Mouse (Mus musculus) gastrocnemius, postnatal 36 days (tissue): ENCODE data around the gene Ppef2. TPM values are rescaled to one million over a fixed set of nuclear protein-coding genes. Genes with fewer than 3 reads are reported as not detected.

Source experiments
- DNase-seq, 2 experiments: peaks; one replicate each; pipeline ENCODE4 v3.0.0; 2022
- intact Hi-C: fragments of 180-260 bp; cut with DNase I; formaldehyde crosslinking; loops from one replicate; pipeline ENCODE4 v1.15.1; 2025
- long read RNA-seq, 2 experiments: library from polyadenylated mRNA; stranded (forward); transcript quantifications; one replicate each; pipeline ENCODE4 v2.0.0; 2021
- total RNA-seq, 2 experiments: library from RNA; stranded (reverse); gene quantifications; 2 replicates each; pipeline ENCODE4 v1.2.3; 2021

Ppef2 gene
- total RNA-seq = not detected
- long read RNA-seq, experiment 1 = 0 reads
- long read RNA-seq, experiment 2 = 0 reads

DNA sequence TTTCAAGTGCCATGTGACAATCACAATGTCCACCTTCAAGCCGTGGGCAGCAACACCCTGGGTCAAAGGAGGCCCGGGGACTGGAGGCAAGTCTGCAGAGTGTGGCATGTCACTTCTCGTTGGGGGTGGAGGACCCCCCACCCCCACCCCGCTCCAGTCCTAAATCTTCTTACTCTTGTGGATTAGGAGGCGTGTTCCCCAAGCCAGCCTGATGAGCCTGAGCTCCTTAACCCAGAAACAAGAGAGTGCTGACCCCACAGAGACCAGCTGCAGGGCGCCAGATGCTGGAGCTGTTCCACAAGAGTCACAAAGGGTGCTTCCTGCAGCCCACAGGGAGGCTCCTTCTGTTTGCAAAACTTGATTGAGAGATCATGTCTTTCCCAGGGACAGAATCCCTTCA, at the start of gene Ppef2:
Gene Ppef2, minus strand, starts transcription at position 61 of the 400 bp plus-strand sequence.
- no peak for DNase-seq
- intact Hi-C loops = no loop called here

DNA sequence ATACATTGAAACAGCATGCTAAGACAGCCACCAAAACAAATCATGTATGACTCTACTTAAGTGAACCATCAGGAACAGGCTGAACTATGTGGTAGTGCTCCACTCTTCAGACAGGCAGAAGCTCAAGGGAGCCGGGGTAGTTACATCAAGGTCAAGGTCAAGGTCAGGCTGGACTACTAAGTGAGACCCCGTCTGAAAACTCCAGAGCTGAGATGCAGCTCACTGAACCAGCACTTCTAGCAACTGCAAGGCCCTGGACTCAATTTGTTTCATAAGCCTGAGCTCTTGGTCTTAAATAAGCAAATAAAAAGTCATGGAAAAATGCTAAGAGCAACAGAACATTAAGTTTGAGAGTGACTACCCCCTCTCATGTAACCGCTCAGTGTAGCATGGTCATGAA, 48.2 kb upstream of the Ppef2 start:
- intact Hi-C loops = no loop called here
- DNase-seq = no peak

DNA sequence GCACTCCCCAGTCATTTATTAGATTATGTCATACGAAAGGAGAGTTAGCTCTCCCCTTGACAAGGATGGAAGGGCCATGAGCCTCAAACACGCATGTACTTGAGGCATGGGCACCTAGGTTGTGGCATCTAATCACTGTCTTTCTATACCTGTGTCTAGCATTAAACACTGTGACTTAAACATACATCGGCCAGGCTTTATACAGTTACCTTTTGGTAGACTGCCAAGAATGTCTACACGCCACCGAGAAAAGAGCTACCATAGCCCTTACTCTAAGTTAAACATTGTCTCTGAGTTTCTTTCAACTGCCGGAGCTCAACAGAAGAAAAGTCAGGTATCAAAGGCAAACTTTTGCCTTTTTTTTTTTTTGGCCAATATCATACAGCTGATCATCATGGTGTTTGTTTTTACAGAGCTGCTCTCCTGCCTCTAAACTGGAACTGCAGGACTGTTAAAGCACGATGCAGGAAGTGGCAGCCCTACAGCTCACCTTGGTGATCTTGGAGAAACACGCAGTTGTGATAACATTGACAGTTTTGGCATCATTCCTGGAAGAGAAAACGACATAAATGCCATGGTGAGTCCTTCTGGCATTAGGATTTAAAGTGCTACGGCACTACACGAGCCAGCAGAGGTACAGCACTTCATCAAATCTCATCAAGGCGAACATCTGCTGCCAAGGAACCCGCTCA, 46.2 kb upstream of the Ppef2 start:
- intact Hi-C loops = no loop called here
- no peak for DNase-seq

DNA sequence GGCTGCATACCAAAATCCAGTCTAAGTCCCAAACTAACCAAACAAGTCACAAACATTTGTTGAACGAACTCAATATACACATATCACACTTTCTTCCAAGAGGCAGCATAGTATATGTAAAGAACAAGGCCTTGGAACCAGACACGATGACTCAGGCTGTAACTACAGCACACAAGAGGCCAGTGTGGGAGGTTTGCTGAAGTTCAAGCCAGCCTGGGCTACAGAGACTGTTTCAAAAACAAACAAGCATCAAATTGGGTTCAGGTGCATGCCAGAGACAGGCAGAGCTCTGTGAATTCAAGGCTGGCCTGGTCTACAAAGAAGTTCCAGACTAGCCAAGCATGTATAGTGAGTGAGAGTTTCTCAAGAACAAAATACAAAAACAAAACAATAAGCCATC, 38.4 kb upstream of the Ppef2 start:
- no peak for DNase-seq
- intact Hi-C loops = no loop called here

DNA sequence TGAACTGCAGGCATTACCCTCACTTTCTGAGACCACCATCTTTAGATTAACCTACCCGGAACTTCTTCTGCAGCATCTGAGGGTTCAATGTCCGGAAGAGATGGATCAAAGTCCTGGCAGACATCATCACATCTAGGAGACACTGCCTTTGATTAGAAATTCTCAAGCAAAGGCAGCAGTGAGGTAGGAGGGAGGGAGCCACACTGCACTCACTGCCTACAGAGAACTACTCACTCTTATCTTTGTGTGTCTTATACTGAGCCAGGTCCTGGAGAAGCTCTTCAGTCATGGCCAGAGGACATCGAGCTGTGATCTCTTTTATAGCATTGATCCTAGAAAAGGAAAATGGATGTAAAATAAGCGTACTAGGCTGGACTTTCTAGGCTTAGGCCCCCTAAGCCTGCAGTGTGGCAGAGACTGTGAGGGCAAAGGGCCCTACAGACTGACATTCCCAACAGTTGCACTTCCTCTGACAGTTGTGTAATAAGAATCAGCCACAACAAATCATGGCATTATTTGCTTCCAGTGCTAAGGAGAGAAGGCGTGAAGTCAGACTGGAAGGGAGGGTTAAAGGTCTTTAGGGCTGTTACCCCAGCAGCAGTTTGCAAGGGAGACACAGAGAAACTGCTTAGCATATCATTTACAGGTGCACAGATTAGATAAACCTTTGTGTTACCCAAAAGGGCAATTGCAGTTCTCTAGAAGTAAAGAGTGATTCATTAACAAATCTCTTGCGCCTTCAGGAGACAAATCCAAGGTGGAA, 35.8 kb upstream of the Ppef2 start:
- DNase-seq = no peak
- intact Hi-C loops = no loop called here

DNA sequence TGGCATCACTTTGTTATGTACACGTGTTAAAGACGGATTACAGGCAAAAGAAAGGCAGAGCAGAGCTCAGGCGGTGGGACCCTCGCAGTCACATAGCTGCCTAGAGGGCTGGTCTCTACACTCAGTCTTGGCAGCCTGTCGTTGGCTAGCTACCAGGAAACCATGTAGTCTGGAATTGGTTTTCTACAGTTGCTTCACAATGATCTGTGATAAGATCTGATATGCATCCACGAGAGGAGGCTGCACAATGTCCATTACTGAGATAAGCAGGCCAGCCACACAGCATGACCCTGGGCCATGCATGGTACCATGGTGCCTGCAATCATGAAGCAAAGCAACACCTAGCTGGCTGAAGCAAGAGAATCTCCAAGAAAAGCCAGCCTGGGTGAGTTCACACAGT, 31.8 kb upstream of the Ppef2 start:
- DNase-seq = no peak
- intact Hi-C loops = no loop called here

DNA sequence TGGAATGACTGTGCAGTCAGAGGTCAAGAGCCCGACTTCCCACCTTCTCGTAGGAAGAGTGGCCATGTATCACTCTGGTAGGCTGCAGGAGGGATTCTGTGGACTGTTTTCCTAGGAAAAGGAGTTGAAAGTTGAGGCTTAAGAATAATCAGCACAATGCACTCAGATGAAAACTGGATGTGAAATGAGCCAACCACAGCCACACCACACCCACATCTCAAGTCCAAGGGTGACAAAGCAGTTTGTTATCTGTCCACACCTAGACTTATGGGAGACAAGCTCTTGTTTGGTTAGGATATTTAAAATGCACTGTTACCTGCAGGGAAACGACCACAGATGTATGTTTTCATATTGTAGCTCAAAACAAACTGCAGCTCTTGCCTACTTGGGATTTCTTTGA, 27.0 kb upstream of the Ppef2 start:
- intact Hi-C loops = no loop called here

DNA sequence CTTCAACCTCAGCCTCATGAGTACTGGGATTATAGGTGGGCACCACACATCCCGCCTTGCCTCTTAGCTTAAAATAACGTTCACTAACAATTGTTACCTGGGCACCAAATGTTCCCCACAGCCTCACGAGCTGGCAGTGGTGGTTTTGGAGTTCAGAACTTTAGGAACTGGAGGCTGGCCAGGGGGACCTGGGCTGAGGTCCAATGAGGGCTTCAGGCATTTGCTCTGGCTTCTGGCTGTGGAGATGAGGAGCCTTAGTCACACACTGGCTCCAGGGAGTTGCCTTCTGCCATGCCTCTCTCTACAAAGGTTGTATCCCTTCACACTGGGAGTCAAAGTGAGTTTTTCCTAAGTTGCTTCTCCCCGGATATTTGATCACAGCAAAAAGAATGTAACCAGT, 26.5 kb upstream of the Ppef2 start:
- DNase-seq = peak in 1 of 2 experiments; percentile 25
- intact Hi-C loops = no loop called here

More for the DNA sequence above, 27.0 kb upstream of the Ppef2 start:
- DNase-seq = no peak

DNA sequence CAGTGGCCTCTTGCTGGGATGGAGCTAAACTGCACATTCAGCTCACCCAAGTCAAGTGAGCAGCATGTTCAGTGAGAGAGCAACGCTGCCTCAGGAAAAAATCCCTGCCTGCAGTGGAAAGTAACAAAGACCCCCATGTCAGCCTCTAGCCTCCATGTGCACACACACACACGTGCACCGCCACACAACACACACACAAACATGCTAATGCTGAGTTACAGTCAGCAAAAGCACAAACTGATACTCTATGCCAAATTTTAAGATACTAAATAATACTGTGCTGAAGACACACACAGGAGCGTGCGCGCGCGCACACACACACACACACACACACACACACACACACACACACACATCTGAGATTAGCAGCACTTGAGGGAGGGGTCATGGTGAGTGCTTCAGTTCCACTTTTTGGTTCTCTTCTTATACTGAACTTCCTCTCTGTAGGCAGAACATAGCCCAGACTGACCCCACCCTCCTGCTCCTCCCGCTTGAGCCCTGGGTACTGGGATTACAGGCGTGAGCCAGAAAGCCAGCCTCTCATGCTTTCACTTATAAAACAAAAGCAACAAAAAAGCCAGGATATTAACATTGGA, 23.0 kb upstream of the Ppef2 start:
- DNase-seq = no peak

DNA sequence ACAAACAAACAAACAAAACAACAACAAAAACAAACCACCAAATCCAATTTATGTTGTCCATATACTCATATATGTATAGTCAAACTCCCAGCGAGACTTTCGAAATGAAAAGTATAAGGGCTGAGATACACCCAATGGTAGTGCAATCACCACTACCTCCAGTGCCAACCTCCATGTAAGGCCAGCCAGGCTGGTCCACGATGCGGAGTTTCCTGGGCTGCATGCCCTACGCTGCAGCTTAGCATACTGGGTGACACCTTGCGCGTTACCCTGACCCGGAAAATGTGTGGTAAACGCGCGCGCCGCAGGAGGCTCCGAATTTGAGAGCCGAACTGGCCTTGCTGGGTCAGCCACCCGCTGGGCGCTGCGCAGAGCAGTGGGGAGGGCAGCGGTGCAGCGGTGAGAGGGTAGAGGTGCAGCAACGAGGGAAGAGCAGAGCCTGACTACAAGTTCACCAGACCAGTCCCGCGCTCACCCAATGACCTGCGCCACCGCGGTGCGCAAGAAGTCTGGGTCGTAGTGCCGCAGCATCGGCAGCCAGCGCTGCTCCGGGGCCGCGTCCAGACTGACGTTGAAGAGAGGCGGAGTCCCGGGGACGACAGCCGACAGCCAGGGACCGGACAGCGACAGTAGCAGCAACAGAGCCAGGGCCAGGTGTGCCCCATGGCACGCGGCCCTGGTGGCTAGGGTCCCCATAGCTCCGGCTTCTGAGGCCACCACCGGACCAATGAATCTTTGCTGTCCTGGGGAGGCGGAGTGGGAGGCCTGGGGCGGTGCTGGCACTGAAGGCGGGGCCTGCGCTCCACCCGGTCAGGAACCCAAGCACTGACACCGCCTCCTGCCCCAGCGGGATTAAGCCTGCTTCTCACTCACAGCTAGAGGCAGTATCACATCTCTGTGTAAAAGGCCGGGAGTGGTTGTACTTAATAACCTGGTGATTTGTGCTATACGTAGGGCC, 21.6 kb upstream of the Ppef2 start, which contains the start of gene Naaa:
Gene Naaa, minus strand, starts transcription at position 734 of the 958 bp plus-strand sequence.
- intact Hi-C loops = no loop called here
- DNase-seq = peak; percentile 83 to 86

More for the DNA sequence above, 23.0 kb upstream of the Ppef2 start:
- intact Hi-C loops = no loop called here

DNA sequence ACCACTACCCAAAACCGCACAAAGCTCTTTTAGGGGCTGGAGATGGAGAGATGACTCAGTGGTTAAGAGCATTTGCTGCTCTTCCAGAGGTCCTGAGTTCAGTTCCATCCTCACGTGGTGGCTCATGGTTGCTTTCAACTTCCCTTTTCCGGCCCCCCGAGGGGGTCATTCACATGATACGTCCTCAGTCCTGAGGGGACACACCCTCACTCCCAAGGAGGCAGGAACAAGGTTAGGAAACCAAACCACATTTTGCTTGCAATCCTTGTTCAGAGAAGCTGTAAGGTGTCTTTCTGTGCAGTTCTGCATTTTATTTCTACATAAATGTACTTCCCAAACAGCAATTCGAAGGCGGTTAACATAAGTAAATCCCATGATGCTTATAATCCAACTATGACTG, 14.4 kb upstream of the Ppef2 start:
- no peak for DNase-seq
- intact Hi-C loops = no loop called here

DNA sequence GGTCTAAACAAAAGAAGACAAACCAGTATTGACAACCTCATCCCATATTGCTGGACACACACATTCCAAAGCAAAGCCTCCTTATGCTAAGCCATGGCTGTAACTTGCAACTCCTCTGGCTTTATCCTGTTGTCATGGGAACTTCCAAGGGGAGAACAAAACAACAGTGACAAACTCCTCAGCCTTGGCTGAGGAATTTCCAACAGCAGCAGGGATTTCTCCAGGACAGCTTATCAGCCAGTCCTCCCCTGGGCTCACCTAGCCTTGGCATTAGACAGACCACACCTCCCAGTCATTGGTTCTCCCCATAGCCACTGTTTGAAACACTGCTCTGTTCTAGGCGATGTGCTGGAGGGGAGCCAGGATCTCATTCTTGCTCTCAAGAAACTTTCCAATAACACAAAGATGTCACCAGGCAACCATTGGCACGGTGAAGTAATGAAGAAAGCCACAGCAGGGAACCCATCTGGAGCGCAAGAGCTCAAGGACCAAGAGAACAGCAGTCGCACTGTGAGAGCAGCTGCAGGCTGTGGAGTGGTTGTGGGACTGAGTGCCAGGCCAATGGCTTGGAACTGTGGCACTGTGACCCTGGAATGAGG, 7.8 kb upstream of the Ppef2 start:
- intact Hi-C loops = no loop called here
- no peak for DNase-seq

DNA sequence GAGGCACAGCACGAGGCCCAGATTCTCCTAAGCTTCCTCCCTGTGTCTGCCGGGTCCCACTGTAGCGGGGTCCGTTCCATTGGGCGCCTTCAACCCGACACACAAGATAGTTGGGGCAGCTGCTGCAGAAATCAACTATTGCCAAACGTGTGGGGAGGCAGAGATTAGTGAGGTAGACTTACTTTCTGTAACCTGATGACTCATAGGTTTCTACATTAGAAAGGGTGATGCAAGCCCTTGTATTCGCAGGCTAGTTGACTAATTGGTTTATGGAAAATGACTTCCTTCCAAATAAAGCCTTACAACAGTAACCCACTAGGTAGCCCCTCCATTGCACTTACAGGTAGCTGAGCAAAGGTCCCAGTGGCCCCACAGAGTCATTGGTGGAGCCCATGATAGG, 6.6 kb upstream of the Ppef2 start:
- intact Hi-C loops = no loop called here
- DNase-seq = no peak

DNA sequence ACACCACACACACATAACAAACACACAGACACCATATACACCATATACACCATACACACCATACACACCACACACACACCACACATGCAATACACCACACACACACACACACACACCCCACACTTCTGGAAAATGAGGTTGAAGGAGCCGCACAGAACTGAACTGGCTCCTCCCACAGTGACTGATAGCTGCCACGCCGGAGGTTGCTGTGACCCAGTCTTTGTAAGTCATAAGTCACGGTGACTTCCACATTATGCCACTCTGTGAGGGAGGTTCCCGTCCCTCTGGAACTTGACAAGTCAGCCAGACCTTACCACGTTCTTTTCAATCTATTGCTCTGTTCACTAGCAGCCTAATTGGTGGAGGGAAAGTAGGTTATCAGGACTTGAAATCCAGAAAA, 1.6 kb downstream of the Ppef2 start:
- intact Hi-C loops = no loop called here
- no peak for DNase-seq

DNA sequence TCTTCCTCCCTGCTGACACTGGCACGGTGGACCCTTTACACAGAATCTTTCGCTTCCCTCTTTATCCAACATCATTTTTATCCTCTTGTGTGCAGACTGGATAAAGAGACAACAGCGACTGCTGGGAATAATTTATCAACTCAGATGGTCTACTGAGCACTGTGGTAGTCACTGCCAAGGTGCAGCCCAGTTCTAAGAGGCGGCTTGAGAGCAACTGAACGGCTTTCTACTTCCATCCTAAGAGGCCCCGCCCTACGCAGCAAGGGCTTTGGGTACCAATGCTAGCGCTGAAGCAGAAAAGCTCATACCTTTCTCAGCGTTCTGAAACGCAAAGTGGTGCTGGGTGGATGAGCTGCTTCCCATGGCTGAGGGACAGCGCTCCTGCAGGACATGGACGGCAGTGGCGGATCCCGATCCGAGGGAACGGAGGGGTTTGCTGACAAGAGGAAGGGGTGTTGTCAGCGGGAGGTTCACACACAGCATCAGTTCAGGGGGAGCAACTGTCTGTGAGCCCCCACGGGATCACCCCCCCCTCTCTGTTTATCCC, 3.2 kb downstream of the Ppef2 start:
- no peak for DNase-seq
- intact Hi-C loops = no loop called here

DNA sequence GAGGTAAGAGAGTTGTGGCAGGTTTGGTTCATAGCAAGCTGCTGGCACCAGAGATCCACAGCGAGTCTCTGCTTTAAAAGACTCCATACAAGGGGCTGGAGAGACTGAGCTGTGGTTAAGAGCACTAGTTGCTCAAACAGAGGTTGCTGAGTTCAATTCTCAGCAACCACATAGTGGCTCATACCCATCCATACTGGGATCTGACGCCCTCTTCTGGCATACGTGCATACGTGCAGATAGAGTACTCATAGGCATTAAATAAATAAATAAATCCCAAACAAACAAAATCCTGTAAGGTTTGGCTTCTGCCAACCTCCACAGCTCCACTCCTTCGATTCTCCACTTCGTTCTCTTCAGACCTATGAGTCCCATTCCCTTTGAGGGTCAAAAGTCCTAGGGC, 4.0 kb downstream of the Ppef2 start:
- DNase-seq = no peak
- intact Hi-C loops = no loop called here

DNA sequence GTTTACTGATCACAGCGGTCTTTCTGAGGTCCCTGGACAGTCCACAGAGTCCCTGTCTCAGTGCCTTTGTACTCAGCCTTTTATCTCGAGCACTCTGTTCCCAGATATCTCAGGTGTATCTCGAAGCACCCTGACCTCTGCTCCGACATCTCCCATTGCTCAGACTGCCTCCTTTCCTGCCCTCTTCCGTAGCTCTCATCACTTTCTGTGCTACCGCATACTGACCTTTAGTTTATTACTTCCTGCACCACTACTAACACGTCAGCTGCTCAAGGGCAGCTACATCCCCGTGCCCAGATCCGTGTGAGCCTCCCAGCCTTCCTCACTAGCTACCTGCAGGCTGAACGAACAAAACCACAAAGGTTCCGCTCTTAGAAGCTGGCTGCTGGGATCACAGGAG, 7.5 kb downstream of the Ppef2 start:
- intact Hi-C loops = no loop called here

DNA sequence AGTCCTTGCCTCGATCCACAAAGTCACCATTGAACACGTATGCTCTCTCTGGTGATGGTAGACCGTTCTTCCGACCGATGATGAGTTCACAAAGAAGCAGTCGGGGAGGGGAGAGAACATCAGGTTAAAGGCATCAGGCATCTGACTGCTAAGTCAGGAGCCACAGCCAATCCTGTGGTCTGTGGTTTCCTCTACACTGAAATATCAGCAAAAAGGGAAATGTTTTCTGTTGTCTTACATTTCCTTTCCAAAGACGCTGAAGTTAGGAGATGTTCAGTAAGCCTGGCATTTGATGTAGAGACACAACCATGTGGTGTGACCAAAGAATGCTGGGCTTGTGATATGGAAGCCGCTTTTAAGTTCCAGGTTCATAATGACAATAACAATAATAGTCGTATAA, 10.6 kb downstream of the Ppef2 start:
- intact Hi-C loops = no loop called here
- no peak for DNase-seq

More for the DNA sequence above, 7.5 kb downstream of the Ppef2 start:
- no peak for DNase-seq

DNA sequence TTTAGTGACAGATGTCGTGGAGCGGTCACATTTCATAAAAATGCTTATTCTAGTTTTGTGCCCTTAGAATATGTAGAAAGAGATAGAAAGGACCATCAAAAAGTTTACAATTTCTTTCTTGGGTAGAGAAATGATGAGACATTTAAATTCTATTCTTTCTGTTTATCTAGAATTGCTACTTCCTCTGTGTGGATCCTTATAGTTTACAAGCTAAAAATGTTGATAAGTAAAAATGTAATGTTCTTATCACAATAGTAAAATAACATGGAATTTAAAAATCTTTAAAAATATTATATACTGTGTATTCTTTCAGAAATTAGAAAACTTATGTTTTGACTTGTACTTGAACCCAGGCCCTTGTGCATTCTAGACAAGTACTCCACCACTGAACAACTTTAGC, 11.2 kb downstream of the Ppef2 start:
- intact Hi-C loops = no loop called here
- no peak for DNase-seq

DNA sequence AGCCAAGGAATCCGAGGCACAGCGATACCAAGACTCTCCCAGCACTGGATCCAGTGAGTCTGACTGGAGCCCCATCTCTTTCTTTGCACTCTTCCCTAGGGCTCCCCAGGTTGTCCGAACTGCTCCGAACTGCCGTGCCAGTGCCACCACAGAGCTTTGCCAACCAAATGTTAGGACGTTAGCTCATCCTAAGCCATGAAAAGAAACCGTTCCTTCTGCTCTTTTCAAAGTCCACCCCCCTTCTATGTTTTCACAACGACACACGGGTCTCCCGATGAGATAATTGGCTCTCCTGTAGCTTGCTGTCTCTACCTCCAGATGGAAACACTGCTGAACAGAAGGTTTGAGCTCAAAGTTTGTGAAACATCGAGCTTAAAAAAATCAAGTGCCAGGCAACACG, 15.3 kb downstream of the Ppef2 start:
- no peak for DNase-seq
- intact Hi-C loops = no loop called here
